Mouse (Mus musculus) thymus, postnatal 10 days (tissue): ENCODE results near the gene Dclk2.

Experiments
- DNase-seq, 2 experiments: peaks; one replicate each; pipeline ENCODE4 v3.0.0; 2021; ENCODE audit warnings: low spot score in 2 of 2

The Dclk2 gene

DNA sequence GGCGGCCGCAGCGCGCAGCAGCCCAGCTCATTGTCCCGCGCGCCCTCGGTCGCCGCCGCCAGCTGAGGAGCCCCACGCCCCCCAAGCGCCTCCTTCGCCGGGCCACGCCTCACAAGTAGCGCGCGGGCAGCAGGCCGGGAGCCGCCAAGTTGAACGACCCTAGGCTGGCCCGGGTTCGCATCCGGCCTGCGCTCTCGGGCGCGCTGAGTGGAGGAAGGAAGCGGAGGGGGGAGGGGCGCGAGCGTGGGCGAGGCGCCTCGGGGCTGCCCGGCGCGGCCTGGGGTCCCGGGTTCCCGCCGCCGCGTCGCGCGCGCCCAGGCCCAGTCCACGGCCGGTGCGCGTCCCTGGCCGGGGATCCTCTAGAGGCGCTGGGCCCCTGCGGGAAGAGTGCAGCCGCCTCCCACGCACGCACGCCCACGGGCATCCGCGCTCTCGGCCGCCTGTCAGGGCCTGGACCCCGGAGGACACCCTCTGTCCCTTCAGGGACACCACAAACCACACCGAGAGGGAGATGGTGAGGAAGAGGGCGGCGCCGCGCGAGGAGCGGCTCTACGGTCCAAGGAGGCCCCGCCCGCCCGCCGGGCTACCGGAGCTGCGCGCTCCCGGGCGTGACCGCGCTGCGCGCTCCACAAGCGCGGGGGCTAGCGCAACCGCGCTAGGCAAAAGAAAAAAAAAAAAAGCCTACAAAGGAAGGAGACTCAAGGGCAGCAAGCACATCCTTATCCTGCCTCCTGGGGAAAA, at the start of gene Dclk2:
Gene Dclk2, minus strand, starts transcription at position 510 of the 741 bp plus-strand sequence.
- peak; percentile 79 to 88 for DNase-seq

DNA sequence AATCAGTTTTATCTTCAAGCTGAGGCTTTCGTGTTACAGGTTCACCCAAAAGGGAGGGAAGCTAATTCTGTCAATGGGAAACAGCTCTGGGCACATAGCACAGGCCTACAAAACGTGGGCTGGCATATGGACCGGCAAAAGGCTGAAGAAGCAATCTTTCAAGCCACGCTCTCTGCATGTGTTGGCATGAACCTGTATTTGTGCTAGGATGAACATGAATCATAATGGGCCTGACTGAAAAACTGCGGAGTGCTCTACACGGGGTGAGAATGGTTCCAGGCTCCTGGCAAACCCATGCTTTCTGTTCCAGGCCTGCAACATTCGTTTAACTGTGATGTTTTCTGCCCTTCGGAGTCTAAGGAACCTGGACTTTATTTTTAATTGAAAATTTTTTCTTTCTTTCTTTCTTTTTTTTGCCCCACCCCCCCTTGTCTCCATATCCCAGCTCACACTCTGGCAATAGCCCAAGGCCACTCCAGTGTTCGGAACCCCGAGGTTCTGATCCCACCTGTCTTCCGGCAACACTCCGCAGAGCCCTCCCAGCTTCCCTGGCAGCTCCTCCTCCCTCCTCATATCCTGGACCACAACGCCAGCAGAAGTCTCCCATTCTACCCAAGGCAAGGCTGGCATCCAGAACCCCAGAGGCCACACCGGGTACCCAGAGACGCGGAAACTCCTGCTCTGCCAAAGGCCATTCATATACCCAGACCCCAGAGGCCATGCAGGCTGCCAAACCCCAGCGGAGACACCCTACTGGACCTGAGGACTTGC, 42.2 kb upstream of the Dclk2 start:
- no peak for DNase-seq

DNA sequence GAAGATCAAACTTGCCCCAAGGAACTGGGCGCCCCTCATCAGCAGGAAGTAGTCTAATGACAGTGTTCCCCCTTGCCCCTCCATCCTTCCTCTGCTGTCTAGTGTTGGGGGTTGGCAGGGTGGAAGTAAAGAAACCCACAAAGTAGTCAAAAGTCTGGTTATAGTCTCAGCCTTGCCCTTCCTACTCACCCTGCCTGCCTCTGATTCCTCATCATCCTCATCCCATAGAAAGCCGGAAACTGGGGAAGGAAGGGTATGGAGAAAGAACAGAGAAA, 40.7 kb upstream of the Dclk2 start:
- DNase-seq = peak; percentile 53 to 54

DNA sequence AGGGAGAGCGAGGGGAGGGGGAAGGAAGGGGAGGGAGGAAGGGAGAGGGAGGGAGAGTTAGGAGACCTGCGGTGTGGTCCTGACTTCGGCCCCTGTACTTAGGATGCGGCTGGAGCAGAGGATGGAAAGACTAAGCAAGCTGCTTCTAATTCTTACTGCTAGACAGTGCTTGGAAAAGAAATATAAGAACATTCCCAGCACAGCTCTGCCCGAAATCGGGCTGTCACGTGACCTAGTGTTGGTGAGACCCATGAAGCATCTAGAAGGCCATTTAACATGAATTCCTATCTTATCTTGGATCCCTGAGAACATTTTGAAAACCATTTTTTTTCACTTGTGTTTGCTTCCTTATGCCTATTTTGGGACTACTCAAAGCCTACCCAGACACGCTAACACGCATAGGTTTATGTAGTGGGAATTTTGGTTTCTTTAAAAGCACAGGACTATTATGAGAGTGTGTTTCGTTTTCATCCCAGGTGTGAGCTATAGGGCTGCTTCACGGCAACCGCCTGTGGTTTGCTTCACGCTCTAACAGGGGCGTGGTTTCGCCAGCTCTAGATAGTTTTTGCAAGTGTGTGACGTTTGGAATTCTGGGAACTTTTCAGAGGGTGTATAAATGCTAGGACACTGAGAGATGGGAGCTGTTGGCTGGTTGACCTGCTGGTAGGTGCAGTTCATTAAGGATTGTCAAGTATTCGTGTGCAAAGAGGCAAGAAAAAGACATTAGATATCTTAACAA, 40.2 kb upstream of the Dclk2 start:
- peak; percentile 52 to 55 for DNase-seq

DNA sequence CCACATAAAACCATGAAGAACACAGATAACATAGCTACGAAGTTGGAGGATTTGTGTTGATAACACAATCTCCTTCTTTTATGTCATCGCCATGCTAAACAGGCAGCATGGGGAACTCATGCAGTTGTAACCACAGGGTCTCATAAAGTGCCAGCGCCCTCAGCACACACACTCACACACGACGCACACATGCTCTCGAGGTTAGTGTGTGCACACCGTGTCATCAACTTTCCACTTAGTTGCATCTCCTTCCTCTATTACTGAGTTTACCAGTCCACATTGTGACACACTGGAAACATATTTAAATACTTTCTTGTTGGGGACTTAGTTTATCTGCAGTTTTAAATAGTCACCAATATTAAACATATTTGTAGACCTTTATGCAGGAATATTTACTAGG, 38.4 kb upstream of the Dclk2 start:
- DNase-seq = no peak

DNA sequence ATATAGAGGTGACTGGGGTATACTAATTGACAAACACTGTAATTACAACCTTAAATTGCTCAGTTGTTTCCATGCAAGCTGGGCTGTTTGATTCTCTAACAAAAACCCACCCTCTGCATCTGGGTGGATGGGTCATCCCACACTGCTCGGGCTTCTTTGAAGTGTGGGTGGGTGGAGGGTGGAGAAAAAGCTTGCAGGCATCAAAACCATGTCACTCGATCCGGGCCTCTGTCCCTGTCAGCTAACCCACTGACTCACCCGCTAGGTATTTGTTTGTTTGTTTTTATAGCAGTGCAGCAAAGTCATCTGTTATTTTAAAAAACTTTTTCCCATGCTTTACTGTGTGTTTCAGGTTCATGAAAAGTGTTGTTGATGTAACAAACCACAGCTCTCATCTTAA, 34.7 kb upstream of the Dclk2 start:
- no peak for DNase-seq

DNA sequence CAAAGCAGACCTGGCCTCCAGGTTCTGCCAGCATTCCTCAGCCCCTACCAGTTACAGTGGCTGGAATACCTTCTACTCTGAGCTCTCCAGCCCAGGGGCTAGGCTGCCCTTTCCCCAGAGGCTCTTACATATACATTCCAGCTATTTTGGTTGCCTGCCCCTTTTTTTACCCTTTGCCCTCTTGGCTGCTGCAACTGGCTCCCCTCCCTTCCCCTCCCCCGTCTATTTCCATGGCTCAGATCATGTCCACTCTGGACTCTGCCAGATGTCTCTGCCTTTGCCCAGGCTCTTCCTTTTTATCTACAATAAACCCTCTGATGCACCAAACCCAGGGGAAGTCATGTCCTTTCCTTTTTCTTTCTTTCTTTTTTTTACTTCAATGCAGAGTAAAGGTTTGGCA, 33.9 kb upstream of the Dclk2 start:
- DNase-seq = no peak

DNA sequence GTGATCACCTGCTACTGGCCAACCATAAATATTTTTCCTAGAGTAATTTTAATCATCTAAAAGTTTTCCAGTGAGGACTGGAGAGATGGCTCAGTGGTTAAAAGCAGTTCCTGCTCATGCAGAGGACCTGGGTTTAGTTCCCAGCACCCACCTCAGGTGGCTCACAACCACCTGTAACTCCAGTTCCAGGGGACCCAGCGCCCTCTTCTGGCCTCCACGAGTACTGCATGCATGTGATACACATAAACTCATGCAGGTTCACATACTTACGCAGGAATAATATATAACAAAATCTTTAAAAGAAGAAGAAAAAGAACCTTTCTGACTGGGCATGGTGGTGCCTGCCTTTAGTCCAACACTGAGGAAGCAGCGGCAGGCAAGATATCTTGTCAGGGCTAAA, 33.2 kb upstream of the Dclk2 start:
- no peak for DNase-seq

DNA sequence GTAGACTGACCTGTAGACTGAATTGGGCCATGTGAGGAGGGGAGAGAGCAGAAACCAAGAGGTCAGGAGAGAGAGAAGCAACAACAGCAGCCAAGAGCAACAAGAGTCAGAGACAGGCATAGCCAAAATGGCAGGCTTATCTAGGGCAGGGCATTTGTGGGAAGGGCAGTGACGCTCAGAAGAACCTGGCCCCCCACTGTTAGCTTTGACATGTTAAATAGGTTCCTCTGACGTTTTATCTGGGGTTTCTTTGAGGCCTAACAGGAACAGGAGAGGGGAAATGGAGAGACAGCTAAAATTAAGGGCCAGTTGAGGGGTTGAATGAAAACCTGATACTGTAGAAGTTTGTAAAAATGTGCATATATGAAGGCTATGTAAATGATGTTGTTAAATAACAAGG, 30.0 kb upstream of the Dclk2 start:
- no peak for DNase-seq

DNA sequence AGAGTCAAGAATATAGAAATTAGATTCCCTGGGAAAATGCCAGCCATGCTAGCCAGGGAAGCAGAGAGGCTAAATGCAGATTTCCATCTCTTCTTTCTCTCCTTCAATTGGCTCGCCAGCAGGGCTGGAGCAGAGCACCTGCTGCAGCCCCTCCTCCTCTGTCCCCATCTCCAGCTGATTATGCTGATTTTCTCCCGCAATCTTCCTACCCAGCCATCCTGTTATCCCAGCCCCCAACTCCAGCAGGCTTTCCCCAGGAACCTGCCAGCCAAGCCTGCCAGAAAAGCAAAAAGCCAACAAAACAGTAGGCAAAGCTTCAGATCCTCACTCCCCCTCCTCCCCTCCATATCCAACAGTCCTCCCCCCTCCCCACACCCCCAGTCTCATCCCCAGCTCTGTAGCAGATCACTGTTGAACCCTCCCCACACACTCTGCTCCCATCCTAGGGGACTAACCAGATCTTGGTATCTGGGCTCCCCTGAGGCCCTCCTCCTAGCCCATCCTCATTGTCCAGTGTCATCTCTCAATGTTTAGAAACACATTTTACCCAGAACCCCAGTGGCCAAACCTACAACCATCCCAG, 15.7 kb upstream of the Dclk2 start:
- no peak for DNase-seq

DNA sequence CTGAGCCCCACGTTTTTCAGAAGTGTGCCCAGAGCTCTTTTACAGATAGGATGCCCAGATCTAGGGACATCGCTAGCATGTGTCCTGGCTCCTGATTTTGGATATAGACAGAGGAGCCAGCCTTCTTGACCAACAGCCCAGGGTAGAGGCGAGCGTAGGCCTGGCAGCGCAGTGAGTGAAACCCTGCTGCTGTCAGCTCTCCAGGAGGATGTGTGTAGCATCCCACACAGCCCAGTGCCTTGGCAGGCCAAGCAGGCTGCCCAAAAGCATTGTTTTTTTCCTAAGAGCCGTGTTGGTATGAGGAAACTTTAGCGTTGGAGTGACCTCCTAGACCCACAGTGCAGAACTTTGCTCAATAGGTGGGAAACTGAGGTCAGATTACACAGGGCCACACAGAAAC, 12.8 kb upstream of the Dclk2 start:
- DNase-seq = no peak

DNA sequence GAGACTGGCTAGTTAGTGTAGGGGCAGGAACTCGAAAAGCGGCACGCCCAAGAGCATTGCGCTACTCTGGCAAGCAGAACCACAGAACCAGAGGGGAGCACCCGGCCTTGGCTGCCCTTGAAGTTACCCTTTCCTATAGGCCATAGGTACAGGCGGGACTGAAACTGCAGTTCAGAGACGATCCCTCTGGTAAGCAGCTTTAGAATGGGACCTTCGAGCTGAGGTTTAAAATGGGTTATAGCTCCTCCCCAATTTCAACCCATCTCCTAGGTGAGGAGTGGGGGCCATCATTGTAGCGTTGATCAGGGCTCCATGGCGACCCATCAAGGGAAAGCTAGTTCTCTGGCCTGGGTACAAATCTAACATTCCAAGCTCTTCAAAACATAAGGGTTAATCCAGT, 3.0 kb upstream of the Dclk2 start:
- no peak for DNase-seq

DNA sequence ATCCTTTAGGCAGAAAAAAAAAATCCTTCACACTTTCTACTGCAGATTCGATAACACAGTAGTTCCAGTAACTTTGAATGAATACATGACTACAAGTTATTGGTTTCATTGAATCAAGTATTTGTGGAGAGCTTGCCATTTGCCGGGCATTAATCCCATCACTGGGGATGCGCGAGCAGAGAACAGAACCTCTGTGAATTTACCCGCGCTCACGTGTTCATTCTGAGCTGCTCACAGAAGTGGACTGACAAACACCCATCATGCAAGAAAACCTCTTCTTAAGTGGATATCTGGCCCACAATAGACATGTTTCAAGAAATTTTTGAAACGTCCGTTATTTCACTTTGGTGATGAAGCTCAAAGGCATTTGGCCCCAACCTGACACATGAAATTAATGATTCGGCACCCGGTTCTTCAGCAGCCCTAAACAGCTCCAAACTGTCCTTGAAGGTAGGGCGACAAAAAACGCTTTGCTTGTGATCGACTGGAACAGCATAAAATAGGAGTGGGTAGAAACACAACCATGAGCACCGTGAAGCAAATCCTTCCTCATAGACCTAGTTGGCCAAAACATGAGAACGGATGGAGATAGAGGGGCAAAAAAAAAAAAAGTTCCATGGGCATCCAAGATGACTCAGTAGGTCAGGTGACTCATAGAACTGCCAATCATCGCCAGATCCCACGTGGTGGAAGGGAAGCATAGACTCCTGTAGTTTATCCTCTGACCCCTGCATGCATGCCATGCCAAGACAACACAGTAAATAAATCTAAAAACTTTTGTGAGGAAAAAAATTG, 726 bp upstream of the Dclk2 start:
- no peak for DNase-seq

DNA sequence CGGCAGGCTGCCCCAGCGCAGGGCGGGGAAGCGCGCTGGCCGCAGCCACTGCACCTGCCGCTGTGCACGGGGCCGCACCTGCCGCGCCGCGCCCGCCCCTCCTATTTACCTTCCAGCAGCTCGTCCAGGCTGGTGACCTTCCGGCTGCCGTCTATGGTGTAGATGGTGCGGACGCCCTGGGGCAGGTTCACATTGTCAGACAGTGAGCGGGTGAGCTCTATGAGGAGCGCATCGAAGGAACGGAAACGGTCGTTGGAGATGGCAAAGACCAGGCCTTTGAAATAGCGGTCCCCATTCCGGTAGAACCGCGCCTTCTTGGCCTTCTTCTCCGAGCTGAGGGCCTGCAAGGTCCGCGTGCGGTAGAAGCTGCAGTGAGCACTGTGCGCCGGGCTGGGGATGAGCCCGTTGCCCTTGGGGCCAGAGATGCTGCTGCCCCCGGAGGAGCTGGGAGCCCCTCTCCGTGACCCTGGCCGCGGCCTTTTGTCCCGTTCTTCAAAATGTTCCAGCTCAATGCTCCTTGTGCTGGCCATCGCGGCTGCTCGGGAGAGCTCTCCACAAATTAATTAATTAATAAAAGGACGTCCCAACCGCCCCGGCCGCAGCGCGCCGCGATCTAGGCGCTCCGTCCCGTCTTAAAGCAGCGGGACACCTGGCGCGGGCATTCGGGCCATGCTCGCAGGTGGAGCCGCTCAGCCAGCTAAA, 860 bp downstream of the Dclk2 start:
- peak; percentile 37 to 41 for DNase-seq

DNA sequence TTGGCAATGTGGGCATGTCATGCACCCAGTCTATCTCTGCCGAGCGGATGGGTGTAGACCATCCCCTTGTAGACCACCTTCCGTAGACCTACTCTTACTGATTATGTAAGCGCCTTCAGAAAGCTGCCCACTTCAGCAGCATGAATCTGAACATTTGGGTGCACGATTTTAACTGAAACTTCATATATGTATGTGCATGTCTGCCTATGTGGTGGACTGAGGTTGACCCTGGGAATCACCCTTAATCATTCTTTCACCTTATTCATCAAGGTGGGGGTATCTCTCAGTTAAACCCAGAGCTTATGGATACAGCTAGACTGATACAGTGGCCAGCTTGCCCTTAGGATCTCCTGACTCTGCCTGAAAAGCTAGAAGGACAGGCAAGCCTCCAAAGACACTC, 3.6 kb downstream of the Dclk2 start:
- DNase-seq = no peak

DNA sequence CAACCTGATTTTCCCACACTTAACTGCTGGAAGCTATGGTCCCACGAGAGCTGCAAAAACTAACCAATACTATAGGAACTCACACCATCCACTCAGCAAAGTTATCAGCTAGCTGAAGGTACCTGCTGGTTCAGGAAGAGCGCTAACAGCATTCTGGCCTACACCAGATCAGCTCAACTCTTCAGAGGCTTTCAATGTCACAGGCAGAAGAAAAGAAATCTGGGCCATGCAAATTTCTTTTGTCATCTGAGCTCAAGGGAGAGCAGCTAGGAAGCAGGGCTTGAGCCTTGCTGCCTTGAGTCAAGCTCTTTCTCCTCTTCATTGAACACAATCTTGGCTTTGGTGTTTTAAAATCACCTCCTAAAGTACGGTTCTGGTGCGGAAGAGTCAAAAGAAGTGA, 4.0 kb downstream of the Dclk2 start:
- DNase-seq = no peak

DNA sequence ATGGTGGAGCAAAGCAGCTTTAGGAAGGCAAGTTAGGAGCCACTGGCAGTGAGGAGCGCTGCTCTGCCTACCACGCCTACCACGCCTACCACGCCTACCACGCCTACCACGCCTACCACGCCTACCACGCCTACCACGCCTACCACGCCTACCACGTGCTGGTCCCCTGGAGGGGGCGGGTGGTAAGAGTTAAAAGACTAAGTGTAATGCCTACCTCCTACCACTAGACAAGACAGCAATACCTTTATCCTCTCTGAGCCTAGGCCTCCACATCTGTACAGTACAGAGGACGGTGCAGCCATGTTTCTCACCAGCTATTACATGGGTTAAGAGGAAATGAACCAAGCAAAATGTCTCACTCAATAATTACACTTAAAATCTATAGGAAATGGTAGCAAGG, 5.4 kb downstream of the Dclk2 start:
- DNase-seq = no peak

DNA sequence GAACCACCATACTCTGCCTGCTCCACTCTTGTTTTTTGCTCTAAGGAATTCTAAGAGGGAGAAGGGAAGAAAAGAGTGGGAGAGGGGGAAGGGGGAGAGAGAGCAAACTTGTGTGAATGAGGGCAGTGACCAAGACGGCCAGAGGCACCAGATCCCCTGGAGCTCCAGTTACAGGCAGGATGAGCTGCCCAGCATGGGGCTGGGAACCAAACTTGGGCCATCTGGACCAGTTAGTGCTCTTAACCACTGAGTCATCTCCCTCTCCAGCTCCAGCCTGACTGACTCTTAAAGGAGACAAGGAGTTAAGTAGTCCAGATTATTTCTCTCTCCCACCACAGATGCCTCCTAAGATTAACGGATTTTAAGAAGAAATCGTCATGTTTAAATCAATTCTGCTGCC, 6.3 kb downstream of the Dclk2 start:
- no peak for DNase-seq

DNA sequence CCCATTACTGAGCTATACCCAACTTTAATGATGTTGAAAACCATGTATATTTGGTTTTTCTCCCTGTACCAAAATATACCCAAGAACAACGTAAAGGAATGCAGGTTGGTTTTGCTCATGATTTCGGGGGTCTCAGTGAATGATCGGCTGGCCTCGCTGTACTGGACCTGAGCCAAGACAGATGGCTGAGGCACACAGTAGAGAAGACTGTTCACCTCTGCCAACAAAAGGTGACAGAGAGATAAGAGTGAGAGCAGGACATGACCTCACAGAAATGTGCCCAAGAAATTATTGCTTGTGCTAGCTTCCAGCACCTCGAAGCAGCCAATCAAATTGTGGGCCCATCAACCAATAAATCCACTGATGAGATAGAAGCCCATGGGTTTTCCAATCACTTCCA, 22.3 kb downstream of the Dclk2 start:
- DNase-seq = no peak

DNA sequence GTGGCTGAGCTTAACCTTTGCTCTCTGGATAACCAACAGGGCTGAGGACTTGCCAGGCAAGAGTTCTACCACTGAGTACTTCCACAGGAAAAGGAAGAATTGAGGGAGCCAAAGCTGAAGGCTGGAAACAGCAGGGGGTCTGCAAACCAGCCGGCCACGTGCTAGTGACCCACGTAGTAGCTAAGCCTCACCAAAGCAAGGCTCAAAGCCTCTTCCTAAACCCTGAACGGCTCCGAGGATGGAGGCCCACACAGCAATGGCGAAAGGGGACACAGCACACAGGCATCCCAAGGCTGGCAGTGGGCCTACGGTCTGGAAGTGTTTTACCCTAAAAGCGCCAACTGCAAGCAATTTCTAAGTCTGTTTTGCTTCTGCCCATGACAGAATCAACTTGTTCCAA, 23.1 kb downstream of the Dclk2 start:
- DNase-seq = no peak

DNA sequence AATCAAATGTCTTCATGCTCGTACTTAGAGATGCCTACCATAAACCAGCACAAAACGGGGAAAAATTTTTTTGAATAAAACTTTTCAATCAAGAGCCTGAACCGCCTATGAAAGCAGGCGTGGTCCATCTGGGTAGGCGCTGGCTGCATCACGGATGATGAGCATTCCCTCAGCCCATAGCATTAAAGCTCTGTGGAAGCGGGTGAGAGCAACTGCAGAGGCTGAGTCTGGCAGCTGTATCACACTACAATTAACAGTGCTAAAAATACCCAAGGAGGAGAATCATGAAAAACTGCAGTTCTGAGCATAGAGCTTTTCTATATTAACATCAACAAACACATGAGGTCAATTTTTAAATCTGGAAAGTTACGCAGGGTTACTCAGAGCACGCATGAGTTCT, 23.6 kb downstream of the Dclk2 start:
- no peak for DNase-seq
